Mouse (Mus musculus) left cerebral cortex, postnatal 36 days (tissue): Measurements from ENCODE around the gene Ngef. TPM values are rescaled to one million over a fixed set of nuclear protein-coding genes. Genes with fewer than 3 reads are reported as not detected.

ENCODE experiments used
- DNase-seq, 2 experiments: peaks; one replicate each; pipeline ENCODE4 v3.0.0; 2021 to 2022; ENCODE audit warnings: low spot score in 2 of 2, mixed read lengths in 1 of 2
- intact Hi-C: fragments of 180-260 bp; cut with DNase I; formaldehyde crosslinking; loops from one replicate; pipeline ENCODE4 v1.15.1; 2025
- total RNA-seq, 2 experiments: library from RNA; stranded (reverse); gene quantifications; 2 replicates each; pipeline ENCODE4 v1.2.3; 2021

Gene Ngef
- total RNA-seq, 2 experiments from 2014 or later, result 359 to 394 TPM

GRCm38 (mm10) chr1:87574353-87574752, 683 bp upstream of the Ngef start:
- DNase-seq, result no peak
- intact Hi-C loops, result no loop called here

GRCm38 (mm10) chr1:87573261-87573660, 409 bp downstream of the Ngef start:
- intact Hi-C loops, result no loop called here
- DNase-seq, result no peak

GRCm38 (mm10) chr1:87568398-87568797, 5.3 kb downstream of the Ngef start:
- DNase-seq, result no peak
- intact Hi-C loops, result no loop called here

GRCm38 (mm10) chr1:87565760-87566159, 7.9 kb downstream of the Ngef start:
- no peak for DNase-seq
- intact Hi-C loops, result no loop called here

GRCm38 (mm10) chr1:87562967-87563366, 10.7 kb downstream of the Ngef start:
- DNase-seq, result no peak
- intact Hi-C loops, result no loop called here

GRCm38 (mm10) chr1:87553586-87553985, 20.1 kb downstream of the Ngef start:
- DNase-seq, result no peak
- intact Hi-C loops, result no loop called here

- DNase-seq, result no peak
- intact Hi-C loops, result no loop called here
Observed at GRCm38 (mm10) chr1:87551008-87551407, 22.7 kb downstream of the Ngef start.

- intact Hi-C loops, result no loop called here
Observed at GRCm38 (mm10) chr1:87541614-87542013, 32.1 kb downstream of the Ngef start.

GRCm38 (mm10) chr1:87537008-87537407, 36.7 kb downstream of the Ngef start:
- intact Hi-C loops, result no loop called here
- no peak for DNase-seq

More at GRCm38 (mm10) chr1:87541614-87542013, 32.1 kb downstream of the Ngef start:
- no peak for DNase-seq

- no peak for DNase-seq
- intact Hi-C loops, result no loop called here
Observed at GRCm38 (mm10) chr1:87534118-87534517, 39.6 kb downstream of the Ngef start.

- intact Hi-C loops, result no loop called here
- no peak for DNase-seq
Observed at GRCm38 (mm10) chr1:87532346-87532745, 41.3 kb downstream of the Ngef start.

GRCm38 (mm10) chr1:87527191-87527590, 46.5 kb downstream of the Ngef start:
- DNase-seq, result no peak
- intact Hi-C loops, result no loop called here

GRCm38 (mm10) chr1:87525041-87525440, 48.6 kb downstream of the Ngef start:
- intact Hi-C loops, result no loop called here

GRCm38 (mm10) chr1:87521523-87521922, 52.1 kb downstream of the Ngef start:
- no peak for DNase-seq
- intact Hi-C loops, result no loop called here

More at GRCm38 (mm10) chr1:87525041-87525440, 48.6 kb downstream of the Ngef start:
- DNase-seq, result no peak

GRCm38 (mm10) chr1:87520467-87520866, 53.2 kb downstream of the Ngef start:
- intact Hi-C loops, result no loop called here
- DNase-seq, result no peak

- intact Hi-C loops, result no loop called here
- DNase-seq, result no peak
Observed at GRCm38 (mm10) chr1:87510845-87511244, 62.8 kb downstream of the Ngef start.

- peak; percentile 70 to 82 for DNase-seq
- intact Hi-C loops, result no loop called here
Observed at GRCm38 (mm10) chr1:87510166-87510691, 63.4 kb downstream of the Ngef start.

GRCm38 (mm10) chr1:87509561-87510165, 64.0 kb downstream of the Ngef start, which contains the start of gene Neu2:
Gene Neu2, plus strand, starts transcription at chr1:87509889.
- intact Hi-C loops, result loop anchor here (5.0 kb wide), 3 partner anchors 83 to 213 kb away; no protein-coding TSS in a partner anchor
- peak in 1 of 2 experiments; percentile 53 for DNase-seq

GRCm38 (mm10) chr1:87508591-87509560, 64.8 kb downstream of the Ngef start:
- intact Hi-C loops, result loop anchor here (5.0 kb wide), 3 partner anchors 83 to 213 kb away; no protein-coding TSS in a partner anchor
- DNase-seq, result peak; percentile 53 to 62

- peak in 1 of 2 experiments; percentile 29 for DNase-seq
- intact Hi-C loops, result loop anchor here (5.0 kb wide), 3 partner anchors 84 to 214 kb away; no protein-coding TSS in a partner anchor
Observed at GRCm38 (mm10) chr1:87507857-87508256, 65.8 kb downstream of the Ngef start.
